Mouse (Mus musculus) heart, adult 2 months (tissue): ENCODE measurements around the gene Cdkl4. TPM values are rescaled to one million over a fixed set of nuclear protein-coding genes. Genes with fewer than 3 reads are reported as not detected.

ENCODE experiments used
- DNase-seq, 2 experiments: peaks; one replicate each; pipeline ENCODE4 v3.0.0; 2021
- H3K27ac ChIP-seq: fragments of 200-600 bp; 2 replicates; pipeline ENCODE4 v1.8.1; 2022
- H3K27me3 ChIP-seq: fragments of 200-500 bp; 2 replicates; pipeline ENCODE4 v1.6.1; 2012; ENCODE audit warnings: mild to moderate bottlenecking, low read length, inconsistent platforms, mixed read lengths; ENCODE audit not compliant: control insufficient read depth, insufficient read depth
- H3K36me3 ChIP-seq: fragments of 200-500 bp; 2 replicates; pipeline ENCODE4 v1.6.1; 2012; ENCODE audit warnings: low read length, inconsistent platforms; ENCODE audit not compliant: control insufficient read depth, insufficient read depth
- H3K4me1 ChIP-seq: fragments of 200-500 bp; 2 replicates; pipeline ENCODE4 v1.6.1; 2011; ENCODE audit warnings: low read length; ENCODE audit not compliant: control insufficient read depth, insufficient read depth
- H3K4me3 ChIP-seq: fragments of 200-600 bp; 2 replicates; pipeline ENCODE4 v1.8.1; 2022
- H3K79me2 ChIP-seq: fragments of 200-500 bp; replicated peaks from 2 replicates; pipeline ENCODE4 v1.6.1; 2012; ENCODE audit warnings: mild to moderate bottlenecking, inconsistent platforms, low read length, moderate library complexity, mixed read lengths; ENCODE audit not compliant: control insufficient read depth, insufficient read depth
- H3K9ac ChIP-seq: fragments of 200-500 bp; 2 replicates; pipeline ENCODE4 v1.6.1; 2012; ENCODE audit warnings: low read depth, mild to moderate bottlenecking, control low read depth, inconsistent platforms, low read length, mixed read lengths
- CTCF ChIP-seq: fragments of 200-600 bp; IDR thresholded peaks from 2 replicates; pipeline ENCODE4 v1.8.1; 2022; ENCODE audit warnings: antibody characterized with exemption, mild to moderate bottlenecking, moderate library complexity
- EP300 ChIP-seq: fragments of 200-500 bp; IDR thresholded peaks from 2 replicates; pipeline ENCODE4 v1.6.1; 2011; ENCODE audit warnings: low read depth, low read length, control low read depth; ENCODE audit not compliant: insufficient read depth
- POLR2A ChIP-seq: fragments of 200-500 bp; IDR thresholded peaks from 2 replicates; pipeline ENCODE4 v1.6.1; 2011; ENCODE audit warnings: mild to moderate bottlenecking, low read depth, low read length, control low read depth; ENCODE audit not compliant: insufficient read depth
- WGBS: fragments of 180-500 bp; shearing (Covaris S2); methylation state at CpG from one replicate; pipeline ENCODE4 v1.1.7; 2018; 5-methylcytosine and 5-hydroxymethylcytosine counted together
- intact Hi-C: fragments of 180-260 bp; cut with DNase I; formaldehyde crosslinking; loops from one replicate; pipeline ENCODE4 v1.15.1; 2025
- polyA plus RNA-seq: library from polyadenylated mRNA; depleted of rRNA; stranded (reverse); fragments of >200 nt; gene quantifications from 2 replicates; pipeline ENCODE4 v1.2.3, GENCODE M21; 2012
- total RNA-seq, 2 experiments: library from RNA; stranded (reverse); gene quantifications; 2 replicates each; pipeline ENCODE4 v1.2.3; 2021

The Cdkl4 gene
- total and polyA plus RNA-seq, 3 experiments = 0.18 TPM; not detected in 1

- Histone ChIP-seq H3K27ac (no peak overlapping the region), H3K79me2 (no peaks in the 10 kb centered on the region), H3K27me3 (no peaks in the 10 kb centered on the region), H3K4me1 (no peaks in the 10 kb centered on the region), H3K9ac (no peak overlapping the region), H3K4me3 (no peak overlapping the region), H3K36me3 (no peaks in the 10 kb centered on the region)
- whole genome bisulfite sequencing = 80% methylated on average over 4 of the region's 4 CpGs
- no peak for TF ChIP-seq POLR2A
- TF ChIP-seq CTCF = no peak
- no peak for TF ChIP-seq EP300
- intact Hi-C loops = no loop called here
- DNase-seq = no peak
Measured at GRCm38 (mm10) chr17:80492274-80492673, 85.3 kb downstream of the Cdkl4 start.

- H3K36me3 ChIP-seq = no peaks in the 10 kb centered on the region
- no peaks in the 10 kb centered on the region for H3K79me2 ChIP-seq
- H3K27ac ChIP-seq = no peak overlapping the region
- WGBS = 57% methylated on average over 5 of the region's 5 CpGs
- no peak overlapping the region for H3K9ac ChIP-seq
- no peak for TF ChIP-seq POLR2A
- no peak for TF ChIP-seq EP300
- TF ChIP-seq CTCF = no peak
- no peak overlapping the region for H3K4me3 ChIP-seq
- no peaks in the 10 kb centered on the region for H3K4me1 ChIP-seq
- H3K27me3 ChIP-seq = no peaks in the 10 kb centered on the region
- intact Hi-C loops = no loop called here
- no peak for DNase-seq
Measured at GRCm38 (mm10) chr17:80490166-80490565, 87.4 kb downstream of the Cdkl4 start.

DNA sequence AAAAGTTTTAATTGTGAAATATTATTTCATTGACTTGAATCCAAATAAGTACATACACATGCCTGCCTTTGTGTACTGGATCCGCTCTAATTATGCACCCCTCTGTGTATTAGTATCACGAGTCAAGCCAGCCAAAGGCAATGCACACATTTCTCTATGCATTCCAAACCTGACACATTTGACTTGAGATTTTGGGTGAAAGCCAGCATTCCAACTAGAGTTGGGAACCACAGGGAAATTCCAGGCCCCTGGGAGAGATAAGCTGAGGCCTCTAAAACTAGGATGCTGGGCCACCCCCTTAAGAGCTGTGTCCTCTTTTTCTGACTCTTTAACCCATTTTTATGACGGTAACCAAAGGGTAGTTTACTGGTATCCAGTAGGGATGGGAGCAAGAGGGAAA is 88.7 kb downstream of the Cdkl4 start:
- intact Hi-C loops = no loop called here
- H3K4me3 ChIP-seq = no peak overlapping the region
- WGBS = 49% methylated on average over 3 of the region's 3 CpGs
- no peaks in the 10 kb centered on the region for H3K79me2 ChIP-seq
- H3K4me1 ChIP-seq = no peaks in the 10 kb centered on the region
- no peak overlapping the region for H3K9ac ChIP-seq
- no peak overlapping the region for H3K27ac ChIP-seq
- DNase-seq = no peak
- TF ChIP-seq CTCF (no peak), POLR2A (no peak), EP300 (no peak)
- no peaks in the 10 kb centered on the region for H3K36me3 ChIP-seq
- H3K27me3 ChIP-seq = no peaks in the 10 kb centered on the region

DNA sequence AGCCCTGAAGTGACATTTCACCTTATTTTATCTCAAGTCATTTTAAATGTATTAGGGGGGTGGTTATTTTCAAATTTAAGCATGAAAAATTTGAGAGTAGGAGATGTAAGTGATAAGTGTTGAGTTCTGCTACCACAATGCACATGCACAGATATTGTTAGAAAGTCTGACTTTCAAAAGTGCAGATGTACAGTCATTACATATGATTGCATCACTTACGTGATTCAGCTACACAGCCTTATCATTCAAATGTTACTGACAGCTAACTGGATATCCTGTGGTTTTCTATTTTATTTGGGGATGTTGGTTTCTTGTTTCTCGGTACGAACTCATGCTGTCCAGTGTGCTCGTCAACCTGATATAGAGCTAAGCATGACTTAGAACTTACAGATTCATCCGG is 92.5 kb downstream of the Cdkl4 start:
- TF ChIP-seq EP300 (no peak), CTCF (no peak), POLR2A (no peak)
- no peaks in the 10 kb centered on the region for H3K79me2 ChIP-seq
- 89% methylated on average over 5 of the region's 5 CpGs for WGBS
- no peak overlapping the region for H3K27ac ChIP-seq
- H3K4me1 ChIP-seq = peaks cover 2% of the 10 kb centered on the region
- no peak overlapping the region for H3K4me3 ChIP-seq
- H3K36me3 ChIP-seq = no peaks in the 10 kb centered on the region
- intact Hi-C loops = no loop called here
- H3K9ac ChIP-seq = no peak overlapping the region
- no peak for DNase-seq
- no peaks in the 10 kb centered on the region for H3K27me3 ChIP-seq

GRCm38 (mm10) chr17:80480855-80481224 is 96.8 kb downstream of the Cdkl4 start:
- TF ChIP-seq CTCF (no peak), EP300 (no peak), POLR2A (no peak)
- peaks cover 4% of the 10 kb centered on the region for H3K4me1 ChIP-seq
- H3K9ac ChIP-seq = peak overlapping the region; percentile 29; the same call in 1 of the 2 replicates
- no peaks in the 10 kb centered on the region for H3K27me3 ChIP-seq
- peak overlapping the region; percentile 90 for H3K4me3 ChIP-seq
- H3K27ac ChIP-seq = peak overlapping the region; percentile 95
- DNase-seq = no peak
- intact Hi-C loops = loop anchor here (5.0 kb wide), 1 partner anchor 584 kb away; the partner anchor contains the start of gene Atl2
- H3K79me2 ChIP-seq = peaks cover 2% of the 10 kb centered on the region
- WGBS = 39% methylated on average over 7 of the region's 7 CpGs
- H3K36me3 ChIP-seq = peaks cover 3% of the 10 kb centered on the region; the same call in 1 of the 2 replicates

GRCm38 (mm10) chr17:80480031-80480854 is 97.4 kb downstream of the Cdkl4 start, which contains the start of gene Sos1:
TSS of gene Sos1 (minus strand) at chr17:80480453.
- Histone ChIP-seq H3K79me2 (peaks cover 2% of the 10 kb centered on the region), H3K36me3 (peaks cover 3% of the 10 kb centered on the region; the same call in 1 of the 2 replicates), H3K9ac (peak within 1 kb of the TSS; percentile 99), H3K4me3 (peak within 1 kb of the TSS; percentile 90), H3K4me1 (peaks cover 4% of the 10 kb centered on the region), H3K27ac (peak within 1 kb of the TSS; percentile 95), H3K27me3 (no peaks in the 10 kb centered on the region)
- intact Hi-C loops = loop anchor here (5.0 kb wide), 1 partner anchor 583 kb away; the partner anchor contains the start of gene Atl2
- no peak for TF ChIP-seq EP300
- TF ChIP-seq POLR2A = peak; percentile 74
- TF ChIP-seq CTCF = no peak
- peak; percentile 97 to 98 for DNase-seq
- WGBS = under 1% methylated on average over 79 of the region's 90 CpGs
